Mouse (Mus musculus) limb, embryonic 14.5 days (tissue): ENCODE measurements around the gene Lrg1. TPM values are rescaled to one million over a fixed set of nuclear protein-coding genes. Genes with fewer than 3 reads are reported as not detected.

Experiments
- ATAC-seq: fragments of 200-750 bp; cut with Nextera tagmentation; 2 replicates; pipeline ENCODE4 v1.8.0; 2017; ENCODE audit warnings: low read depth, moderate number of reproducible peaks, moderate TSS enrichment; ENCODE audit not compliant: low FRiP score
- DNase-seq: peaks from one replicate; pipeline ENCODE4 v3.0.0-alpha.2; 2015; ENCODE audit warnings: low spot score
- H3K27ac ChIP-seq: fragments of 300-500 bp; sonication (generic); replicated peaks from 2 replicates; pipeline ENCODE4 v1.5.1; 2014; ENCODE audit warnings: low read depth, mild to moderate bottlenecking, low read length, moderate library complexity, mixed read lengths
- H3K27me3 ChIP-seq: fragments of 300-500 bp; sonication (generic); 2 replicates; pipeline ENCODE4 v1.6.1; 2014; ENCODE audit warnings: low read length, mixed read lengths; ENCODE audit not compliant: control insufficient read depth, insufficient read depth
- H3K36me3 ChIP-seq: fragments of 300-500 bp; sonication (generic); 2 replicates; pipeline ENCODE4 v1.6.1; 2014; ENCODE audit warnings: mild to moderate bottlenecking, low read length, moderate library complexity, mixed read lengths; ENCODE audit not compliant: control insufficient read depth, insufficient read depth
- H3K4me1 ChIP-seq: fragments of 300-500 bp; sonication (generic); 2 replicates; pipeline ENCODE4 v1.6.1; 2014; ENCODE audit warnings: antibody characterized with exemption, low read length, mixed read lengths; ENCODE audit not compliant: control insufficient read depth, insufficient read depth
- H3K4me2 ChIP-seq: fragments of 300-500 bp; sonication (generic); replicated peaks from 2 replicates; pipeline ENCODE4 v1.6.1; 2014; ENCODE audit warnings: low read depth, mild to moderate bottlenecking, low read length, moderate library complexity; ENCODE audit not compliant: severe bottlenecking
- H3K4me3 ChIP-seq: fragments of 300-500 bp; sonication (generic); replicated peaks from 2 replicates; pipeline ENCODE4 v1.5.1; 2014; ENCODE audit warnings: low read length
- H3K9ac ChIP-seq: fragments of 300-500 bp; sonication (generic); 2 replicates; pipeline ENCODE4 v1.6.1; 2014; ENCODE audit warnings: mild to moderate bottlenecking, low read depth, low read length, moderate library complexity; ENCODE audit not compliant: severe bottlenecking
- H3K9me3 ChIP-seq: fragments of 300-500 bp; sonication (generic); 2 replicates; pipeline ENCODE4 v1.6.1; 2016; ENCODE audit warnings: low read length; ENCODE audit not compliant: control insufficient read depth
- POLR2A ChIP-seq: fragments of 200-500 bp; IDR thresholded peaks from 2 replicates; pipeline ENCODE4 v1.8.0; 2012; ENCODE audit warnings: inconsistent platforms, mild to moderate bottlenecking, moderate library complexity, borderline replicate concordance; ENCODE audit not compliant: insufficient read depth, insufficient read length; ENCODE audit errors: extremely low read depth
- WGBS: fragments of 180-500 bp; shearing (Covaris S2); extraction: QIAGEN DNeasy Blood & Tissue Kit; methylation state at CpG from one replicate; pipeline ENCODE4 v1.1.7; 2014; 5-methylcytosine and 5-hydroxymethylcytosine counted together
- polyA plus RNA-seq, 2 experiments: library from polyadenylated mRNA; depleted of rRNA in 1 of 2; stranded (reverse) in 1 of 2; unstranded in 1 of 2; fragments of >200 nt; fragmentation: Nextera tagmentation in 1 of 2; extraction: Ambion mirVana in 1 of 2; gene quantifications; 2 replicates each; pipeline versions ENCODE4 v1.2.1 to v1.2.3; 2012 to 2014

The Lrg1 gene
- polyA plus RNA-seq, 2 experiments, result 0.29 to 0.43 TPM

DNA sequence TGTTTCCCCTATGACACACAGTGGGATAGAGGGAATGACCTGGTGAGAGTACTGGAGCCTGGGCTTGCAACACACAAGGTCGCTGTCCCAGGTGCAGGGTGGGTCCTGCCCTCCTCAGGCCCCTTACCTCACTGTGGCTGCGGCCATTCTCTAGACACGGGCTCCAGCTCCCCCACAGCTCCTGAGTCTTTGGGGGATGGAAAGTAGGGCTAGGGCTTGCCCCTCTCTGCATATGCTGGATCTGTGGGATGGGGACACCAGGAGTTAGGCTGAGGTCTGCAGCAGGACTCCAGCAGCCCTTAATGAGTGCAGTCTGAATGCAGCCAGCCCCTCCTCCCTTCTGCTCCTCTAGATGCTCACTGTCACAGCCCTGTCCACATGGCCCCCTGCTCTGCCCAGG is 9.1 kb downstream of the Lrg1 start:
- Histone ChIP-seq H3K36me3 (no peaks in the 10 kb centered on the region; the same call in 1 of the 2 replicates), H3K4me2 (no peak overlapping the region), H3K4me1 (peaks cover 5% of the 10 kb centered on the region; the same call in 1 of the 2 replicates), H3K9me3 (no peaks in the 10 kb centered on the region), H3K27ac (no peak overlapping the region), H3K9ac (no peak overlapping the region), H3K27me3 (peaks cover 6% of the 10 kb centered on the region; the same call in 1 of the 2 replicates), H3K4me3 (no peak overlapping the region)
- no peak for DNase-seq
- TF ChIP-seq POLR2A, result no peak
- 72% methylated on average over 3 of the region's 3 CpGs for WGBS
- ATAC-seq, result no peak

DNA sequence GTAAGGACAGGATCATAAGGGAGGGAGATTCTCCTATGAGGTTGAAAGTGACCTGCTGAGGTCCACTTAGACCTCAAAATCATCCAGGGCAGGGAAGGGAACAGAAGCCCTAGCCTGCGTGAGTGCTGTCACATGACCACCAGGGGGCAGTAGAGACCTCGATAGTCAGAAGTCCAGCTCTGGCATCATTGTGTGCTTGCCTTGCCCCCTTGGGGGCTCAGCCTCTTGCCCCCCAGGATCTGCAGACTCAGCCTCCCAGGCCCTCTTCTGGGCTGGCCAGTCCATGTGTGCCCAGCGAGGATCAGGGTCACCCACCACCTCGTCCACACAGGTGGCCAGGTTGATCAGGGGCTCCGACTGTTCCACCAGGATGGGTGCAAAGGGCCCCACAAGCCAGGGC is 9.9 kb downstream of the Lrg1 start:
- H3K4me3 ChIP-seq, result no peak overlapping the region
- no peaks in the 10 kb centered on the region for H3K4me1 ChIP-seq
- peaks cover 3% of the 10 kb centered on the region; the same call in 1 of the 2 replicates for H3K36me3 ChIP-seq
- H3K27me3 ChIP-seq, result 0 out of 2 replicates have a peak, but pooled peaks cover under 1% of the 10 kb centered on the region
- H3K27ac ChIP-seq, result no peak overlapping the region
- WGBS, result 45% methylated on average over 5 of the region's 5 CpGs
- H3K4me2 ChIP-seq, result no peak overlapping the region
- ATAC-seq (no peak), DNase-seq (peak; percentile 82)
- H3K9me3 ChIP-seq, result no peaks in the 10 kb centered on the region
- TF ChIP-seq POLR2A, result no peak
- no peak overlapping the region for H3K9ac ChIP-seq

DNA sequence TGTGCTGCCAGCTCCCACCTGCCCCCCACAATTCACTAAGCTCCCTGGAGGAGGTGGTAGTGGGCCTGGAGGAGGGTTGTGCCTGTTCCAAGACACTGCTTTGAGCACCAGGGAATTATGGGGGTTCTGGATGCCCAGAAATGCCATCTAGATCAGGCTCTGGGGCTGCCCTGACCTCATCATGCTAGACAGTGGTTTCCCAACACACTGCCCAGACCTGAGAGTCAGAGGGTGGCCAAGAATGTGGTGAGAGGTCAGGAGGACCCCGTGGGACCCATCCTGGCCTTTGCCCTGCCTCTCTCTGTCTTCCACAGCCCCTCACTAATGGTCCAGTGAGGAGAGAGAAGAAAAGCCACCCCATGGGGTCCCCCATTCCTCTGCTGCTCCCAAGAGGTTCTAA is 10.8 kb downstream of the Lrg1 start:
- Histone ChIP-seq H3K36me3 (peaks cover 3% of the 10 kb centered on the region; the same call in 1 of the 2 replicates), H3K9ac (no peak overlapping the region), H3K4me3 (no peak overlapping the region), H3K4me2 (no peak overlapping the region), H3K27me3 (no peaks in the 10 kb centered on the region), H3K9me3 (no peaks in the 10 kb centered on the region), H3K4me1 (no peaks in the 10 kb centered on the region), H3K27ac (no peak overlapping the region)
- ATAC-seq (no peak), DNase-seq (no peak)
- TF ChIP-seq POLR2A, result no peak
- 54% methylated on average over 1 of the region's 1 CpGs for WGBS

DNA sequence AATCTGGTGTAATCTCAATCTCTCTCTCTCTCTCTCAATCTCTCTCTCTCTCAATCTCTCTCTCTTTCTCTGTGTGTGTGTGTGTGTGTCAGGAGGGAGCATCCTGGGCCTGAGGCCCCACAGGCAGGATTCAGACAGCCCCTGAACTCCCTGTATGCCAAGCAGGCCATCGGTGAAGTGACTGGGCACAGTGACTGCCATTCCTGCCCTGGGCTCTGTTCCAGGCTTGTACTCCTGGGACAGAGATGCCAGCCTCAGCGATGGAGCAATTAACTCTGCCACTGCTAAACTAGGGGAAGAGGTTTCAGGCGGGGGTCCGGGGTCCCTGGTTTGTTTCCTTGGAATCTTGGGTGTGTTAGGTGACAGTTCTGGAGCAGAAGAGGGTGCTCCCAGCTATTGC is 11.2 kb downstream of the Lrg1 start:
- Histone ChIP-seq H3K4me3 (no peak overlapping the region), H3K4me2 (no peak overlapping the region), H3K9me3 (no peaks in the 10 kb centered on the region), H3K27me3 (no peaks in the 10 kb centered on the region), H3K9ac (no peak overlapping the region), H3K27ac (no peak overlapping the region), H3K4me1 (no peaks in the 10 kb centered on the region), H3K36me3 (peaks cover 3% of the 10 kb centered on the region; the same call in 1 of the 2 replicates)
- 69% methylated on average over 4 of the region's 4 CpGs for WGBS
- DNase-seq, result no peak
- TF ChIP-seq POLR2A, result no peak
- no peak for ATAC-seq

DNA sequence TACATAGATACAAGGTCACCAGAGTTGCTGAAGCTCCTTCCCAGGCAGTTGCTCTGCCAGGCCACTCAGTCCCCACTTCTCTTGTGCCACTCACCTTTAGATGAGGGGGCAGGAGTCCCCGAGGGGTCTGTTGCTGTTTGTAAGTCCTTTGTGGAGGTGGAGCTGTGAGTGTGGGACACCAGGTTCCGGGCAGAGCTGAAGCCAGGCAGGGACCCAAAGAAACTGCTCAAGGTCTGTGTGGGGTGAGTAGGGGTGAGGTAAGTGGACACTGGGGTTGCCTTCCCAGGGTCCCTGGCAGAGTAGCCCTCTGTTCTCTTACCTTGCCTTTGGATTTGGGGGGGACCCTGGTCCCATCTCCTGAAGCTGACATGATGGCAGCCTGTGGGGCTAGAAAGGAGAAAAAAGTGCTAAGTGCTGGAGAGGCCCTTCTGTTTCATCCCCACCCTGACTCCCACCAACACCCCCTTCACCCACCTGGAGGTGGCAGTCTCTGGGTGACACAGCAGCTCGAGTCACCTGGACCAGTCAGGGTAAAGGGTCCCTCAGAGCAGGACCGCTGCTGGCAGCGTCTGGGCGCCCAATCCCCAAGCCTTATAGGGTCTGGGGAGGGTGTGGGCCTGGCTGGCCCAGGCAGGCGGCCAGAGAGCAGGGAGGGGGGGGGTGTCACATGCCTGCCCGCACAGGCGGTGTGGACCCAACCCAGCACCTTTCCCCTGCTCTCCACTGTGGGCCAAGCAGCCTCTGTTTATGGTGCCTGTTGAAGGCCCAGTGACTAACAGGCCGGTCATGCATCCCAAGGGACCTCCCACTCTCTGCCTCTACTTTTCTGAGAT is 12.4 kb downstream of the Lrg1 start, which contains the start of gene Plin4:
Plin4 (minus strand) TSS at position 585 of the 833 bp plus-strand sequence.
- peaks cover 3% of the 10 kb centered on the region; the same call in 1 of the 2 replicates for H3K36me3 ChIP-seq
- no peaks in the 10 kb centered on the region for H3K4me1 ChIP-seq
- H3K4me3 ChIP-seq, result no peak within 1 kb of the TSS
- DNase-seq, result no peak
- 60% methylated on average over 10 of the region's 10 CpGs for WGBS
- no peaks in the 10 kb centered on the region for H3K27me3 ChIP-seq
- no peak within 1 kb of the TSS for H3K9ac ChIP-seq
- TF ChIP-seq POLR2A, result no peak
- no peaks in the 10 kb centered on the region for H3K9me3 ChIP-seq
- H3K4me2 ChIP-seq, result no peak within 1 kb of the TSS
- ATAC-seq, result no peak
- H3K27ac ChIP-seq, result no peak within 1 kb of the TSS
